Mouse (Mus musculus) heart, adult 2 months (tissue): Measurements from ENCODE around the gene Zmynd8.

Experiments
- CTCF ChIP-seq: fragments of 200-600 bp; IDR thresholded peaks from 2 replicates; pipeline ENCODE4 v1.8.1; 2022; ENCODE audit warnings: antibody characterized with exemption, mild to moderate bottlenecking, moderate library complexity
- EP300 ChIP-seq: fragments of 200-500 bp; IDR thresholded peaks from 2 replicates; pipeline ENCODE4 v1.6.1; 2011; ENCODE audit warnings: low read depth, low read length, control low read depth; ENCODE audit not compliant: insufficient read depth

- TF ChIP-seq EP300 (no peak), CTCF (no peak)
Observed at GRCm38 (mm10) chr2:165842241-165842640, 56.6 kb downstream of the Zmynd8 start.
